Mouse (Mus musculus): ENCODE results near the gene Opcml.

Gene Opcml

DNA sequence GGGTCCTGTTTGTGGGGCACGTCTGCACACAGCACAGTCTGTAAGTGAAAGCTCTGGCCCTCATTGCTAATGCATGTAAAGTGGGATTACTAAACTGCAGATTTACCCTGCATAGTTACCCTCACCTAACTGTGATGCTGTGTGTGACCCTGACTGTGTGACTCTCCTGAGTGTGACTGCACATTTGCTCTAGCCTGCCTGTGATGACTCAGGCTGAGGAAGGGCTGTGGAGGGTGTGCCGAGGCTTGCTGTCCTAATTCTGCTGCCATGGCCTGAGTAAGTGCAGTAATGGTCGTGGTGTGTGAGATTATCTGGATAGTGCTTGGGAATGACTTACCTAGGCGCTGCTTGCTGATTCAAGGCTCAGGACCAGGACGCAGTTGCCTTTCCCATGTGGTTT is 52.2 kb downstream of the Opcml start:
- DNase-seq, result no peak

DNA sequence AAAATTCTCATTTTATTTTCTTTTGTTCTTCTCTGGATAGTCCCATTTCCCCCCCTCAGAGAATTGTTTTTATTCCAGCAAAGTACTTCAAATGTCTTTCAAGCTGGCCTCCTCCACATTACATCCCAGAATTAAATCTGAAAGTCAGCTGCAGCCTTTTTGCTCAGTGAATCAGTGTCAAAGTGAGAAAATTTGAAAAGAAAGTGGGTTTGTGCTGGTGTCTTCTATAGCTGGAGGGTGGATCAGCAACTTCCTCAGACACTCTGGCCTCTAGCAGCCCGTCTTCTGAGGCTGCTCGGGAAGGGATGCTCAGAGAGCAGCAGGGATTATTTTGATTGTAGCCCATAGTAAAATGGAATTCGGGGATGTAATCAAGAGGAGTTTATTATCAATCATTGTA is 81.0 kb downstream of the Opcml start:
- no peak for DNase-seq

DNA sequence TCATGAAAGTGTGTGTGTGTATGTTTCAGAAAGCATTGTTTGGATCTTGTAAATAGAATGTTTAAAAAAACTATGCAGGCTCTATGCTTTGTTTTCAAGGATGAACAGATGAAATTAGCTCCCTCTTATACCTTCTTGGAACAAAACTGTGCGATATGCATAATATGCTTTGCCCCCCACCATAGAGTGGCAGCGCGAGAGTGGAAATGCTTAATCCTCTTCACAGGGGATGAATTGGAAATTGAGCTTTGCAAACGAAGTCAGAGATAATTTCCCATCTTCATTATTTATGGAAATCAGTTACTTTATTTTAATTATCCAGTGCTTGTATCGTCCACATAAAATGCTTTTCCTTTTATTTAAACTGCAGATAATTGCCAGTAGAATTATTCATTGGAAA is 99.1 kb downstream of the Opcml start:
- no peak for DNase-seq

DNA sequence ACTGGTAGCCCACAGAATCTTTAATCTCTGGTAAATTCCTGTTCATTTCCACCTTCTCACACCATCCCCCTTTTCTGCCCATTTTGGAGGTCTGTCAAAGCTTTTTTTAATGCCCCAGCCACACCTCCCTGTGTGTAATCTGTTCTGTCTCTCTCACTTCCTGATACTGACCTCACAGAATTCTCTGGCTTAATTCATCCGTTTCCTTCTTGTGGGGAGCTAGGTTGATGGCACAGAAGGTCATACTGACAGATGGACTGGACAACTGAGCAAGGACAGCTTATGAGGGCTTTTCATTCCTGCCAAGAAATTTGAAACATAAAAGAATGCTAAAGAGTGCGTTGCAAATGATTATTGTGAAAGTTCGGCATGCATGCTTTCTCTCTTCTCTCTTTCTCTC is 126.7 kb downstream of the Opcml start:
- no peak for DNase-seq

DNA sequence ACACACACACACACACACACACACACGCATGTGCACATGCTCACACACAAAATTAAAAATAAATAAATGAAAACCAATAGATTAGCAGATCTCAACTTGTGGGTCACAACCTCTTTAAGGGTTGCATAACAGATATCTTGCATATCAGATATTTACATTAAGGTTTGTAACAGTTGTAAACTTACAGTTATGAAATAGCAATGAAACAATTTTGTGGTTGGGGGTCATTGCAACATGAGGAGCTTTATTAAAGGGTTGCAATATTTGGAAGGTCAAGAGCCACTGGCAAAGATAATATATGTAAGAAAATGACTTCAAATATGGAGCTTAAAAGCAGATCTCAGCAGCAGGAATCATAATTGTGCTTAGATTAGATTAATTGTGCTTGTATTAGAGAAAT is 132.9 kb downstream of the Opcml start:
- DNase-seq, result no peak

DNA sequence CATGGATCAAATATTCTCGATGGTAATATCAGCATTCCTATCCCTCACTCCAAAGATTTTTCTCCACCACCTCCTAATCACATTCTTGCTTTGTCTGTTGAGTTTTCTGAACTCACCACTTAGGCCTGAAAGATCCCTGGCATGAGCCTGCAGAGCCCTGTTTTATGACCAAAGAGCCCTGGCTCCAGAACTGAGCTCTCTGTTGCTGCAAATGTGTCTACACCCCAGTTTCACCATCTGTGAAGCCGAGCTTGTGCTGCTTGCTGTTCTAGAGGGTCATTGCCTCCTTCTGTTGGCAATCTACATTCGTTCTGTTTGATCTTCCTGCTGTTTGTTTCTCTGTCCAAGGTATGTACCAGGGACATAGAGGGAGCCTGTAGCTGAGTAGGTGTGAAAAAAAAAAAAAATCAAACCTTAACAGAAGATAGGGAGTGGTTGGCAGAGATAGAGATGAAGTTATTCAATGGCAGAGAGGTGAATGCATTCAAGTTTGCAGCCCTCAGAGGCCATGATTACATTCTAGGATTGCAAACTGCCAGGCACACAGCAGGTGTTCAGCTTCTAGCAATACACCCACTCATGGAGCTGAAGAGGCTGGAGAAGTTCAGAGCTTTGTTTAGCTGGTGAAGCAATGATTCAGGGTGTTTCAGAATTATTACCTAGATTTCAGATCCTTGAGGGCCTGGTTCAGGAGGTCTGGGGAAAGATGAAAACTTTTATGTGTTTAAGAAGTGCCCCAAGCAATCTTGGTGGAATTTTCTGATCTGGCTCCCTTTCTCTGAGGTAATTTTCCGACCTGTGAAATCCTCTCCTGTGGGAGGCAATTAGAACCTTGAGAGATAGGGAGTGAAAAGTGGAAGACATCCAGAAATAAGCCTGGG is 133.6 kb downstream of the Opcml start:
- no peak for DNase-seq

DNA sequence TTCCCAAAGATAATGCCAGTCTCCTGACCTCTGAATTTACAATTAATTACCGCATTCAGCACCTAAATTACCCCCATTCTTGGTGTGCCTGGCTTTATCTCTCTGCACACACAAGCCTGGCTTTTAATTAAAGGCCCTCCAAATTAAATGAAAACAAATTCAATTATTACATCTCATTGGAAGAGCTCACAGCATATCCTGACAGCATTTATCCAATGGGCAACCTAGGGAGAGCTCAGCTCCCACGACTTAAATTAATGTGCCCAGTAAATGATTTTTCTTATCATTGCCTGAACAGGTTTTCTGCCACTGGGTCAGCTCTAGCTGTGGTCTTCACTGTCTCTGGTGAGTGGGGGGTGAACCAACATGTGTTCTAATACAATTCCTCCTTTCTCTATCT is 135.1 kb downstream of the Opcml start:
- DNase-seq, result no peak

DNA sequence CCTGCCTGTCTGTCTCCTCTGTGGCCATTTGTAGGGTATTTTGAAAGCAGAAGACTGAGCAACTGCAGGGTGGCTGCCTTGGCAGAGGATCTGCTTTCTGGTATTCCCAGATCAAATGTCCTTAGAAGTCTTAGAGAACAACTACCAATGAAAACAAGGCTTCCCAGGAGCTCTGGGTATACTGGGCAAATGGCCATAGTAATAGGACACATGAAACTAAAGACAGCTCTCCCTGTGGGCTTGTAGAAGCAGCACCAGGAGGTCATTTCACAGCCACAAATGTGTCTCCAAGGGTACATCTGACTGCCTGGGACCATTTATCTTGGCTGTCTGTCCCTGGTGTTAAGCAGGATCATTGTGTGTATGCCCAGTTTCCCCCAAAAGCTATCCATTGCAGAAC is 146.7 kb downstream of the Opcml start:
- no peak for DNase-seq

DNA sequence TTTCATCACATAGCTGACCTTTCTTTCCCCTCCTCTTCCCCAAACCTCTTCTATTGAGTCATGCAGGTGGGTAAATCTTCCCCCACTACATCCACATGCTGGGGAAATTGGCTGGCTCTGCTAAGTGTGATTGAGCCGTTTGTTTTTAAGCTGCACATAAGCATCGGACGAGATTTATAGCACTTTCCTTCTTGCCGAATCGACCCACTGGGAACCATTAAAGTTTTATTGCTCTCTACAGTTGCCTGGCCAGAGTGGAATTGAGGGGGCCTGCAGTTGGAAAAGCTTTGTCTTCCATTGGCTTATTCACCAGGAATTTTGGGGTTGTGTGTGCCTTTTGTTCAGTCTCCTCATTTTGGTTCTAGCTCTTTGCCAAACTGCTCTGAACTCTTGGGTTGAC is 147.1 kb downstream of the Opcml start:
- DNase-seq, result no peak

DNA sequence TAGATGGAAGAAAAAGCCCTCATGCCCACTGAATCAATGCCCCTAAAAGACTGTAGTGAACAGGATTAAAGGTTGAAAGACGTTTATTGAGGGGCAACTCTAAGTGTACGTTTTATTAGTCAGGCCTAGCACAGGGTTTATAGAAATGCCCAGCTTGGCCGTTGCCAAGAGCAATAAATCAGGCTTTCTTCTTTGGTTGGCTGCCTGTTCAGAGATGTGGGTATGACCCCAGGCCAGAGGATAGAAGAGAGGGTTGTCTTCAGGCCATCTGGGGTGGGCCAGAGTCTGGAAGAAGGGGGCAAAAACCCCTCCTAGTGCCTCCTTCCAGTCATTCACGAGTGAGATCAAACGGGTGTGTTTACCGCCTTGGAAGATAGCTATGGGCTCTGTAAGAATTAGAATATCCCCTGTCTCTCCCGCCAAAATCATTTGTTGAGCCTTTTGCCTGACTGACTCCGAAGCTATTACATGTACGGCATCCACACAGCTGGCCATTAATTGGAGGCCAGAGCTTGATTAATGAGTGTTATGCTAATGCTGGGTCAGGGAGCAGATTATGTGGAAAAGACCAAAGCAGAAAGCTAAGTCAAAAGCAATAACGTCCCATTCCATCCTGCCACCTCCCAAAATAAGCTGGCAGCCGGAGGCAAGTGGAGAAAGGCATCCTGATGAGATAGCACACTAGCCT is 154.9 kb downstream of the Opcml start:
- no peak for DNase-seq

DNA sequence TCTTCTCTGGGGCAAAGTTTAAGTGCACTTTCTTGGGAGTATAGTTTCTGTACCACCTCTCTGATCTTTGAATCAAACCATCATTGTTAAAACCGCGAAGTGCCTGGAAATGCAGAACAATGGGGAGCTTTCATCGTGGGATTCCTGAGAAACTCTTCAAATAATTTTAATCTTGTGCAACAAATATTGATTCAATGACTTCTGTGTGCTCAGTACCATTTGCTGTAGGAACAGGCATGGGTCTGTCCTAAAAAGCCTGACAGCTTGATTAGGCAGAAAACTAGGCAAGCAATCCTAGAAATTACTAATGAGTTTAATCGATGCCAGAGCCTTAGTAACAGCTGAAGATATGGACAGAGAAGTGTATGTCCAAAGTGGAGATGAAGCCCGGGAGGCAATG is 160.5 kb downstream of the Opcml start:
- no peak for DNase-seq

DNA sequence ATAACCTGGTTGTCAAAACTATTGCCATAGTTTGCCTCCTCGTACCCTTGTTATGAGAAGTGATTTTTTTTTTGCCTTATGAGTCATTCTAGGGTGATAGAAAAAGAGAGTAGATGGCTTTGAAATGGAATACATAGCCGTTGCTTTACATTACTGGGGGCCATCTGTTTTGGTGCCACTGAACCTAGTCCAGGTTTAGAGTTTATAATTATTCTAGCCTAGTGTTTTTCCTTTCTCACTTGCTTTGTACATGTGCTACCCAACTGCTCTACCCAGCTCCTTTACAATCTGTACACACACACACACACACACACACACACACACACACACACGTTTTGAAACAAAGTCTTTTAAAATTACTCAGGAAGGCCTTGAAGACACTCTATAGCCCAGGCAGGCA is 171.1 kb downstream of the Opcml start:
- DNase-seq, result no peak

DNA sequence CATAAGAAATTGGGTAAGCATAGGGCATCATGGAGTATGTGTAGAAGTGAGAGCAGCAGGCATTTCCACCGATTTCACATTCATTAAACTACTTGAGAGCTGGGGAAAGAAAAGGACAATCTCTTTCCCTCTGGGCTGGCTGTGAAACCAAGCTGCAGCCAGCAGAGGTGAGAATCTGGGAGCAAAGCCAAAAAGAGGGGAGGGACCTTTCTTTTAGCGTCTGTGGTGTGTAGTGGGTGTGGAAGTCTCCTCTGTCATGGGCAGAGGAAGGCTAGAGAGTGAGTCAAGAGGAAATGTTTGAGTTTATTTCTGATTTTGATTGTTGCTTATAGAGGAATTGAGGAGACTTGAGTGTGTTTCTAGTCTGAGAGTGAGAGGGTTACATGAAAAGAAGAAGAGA is 172.8 kb downstream of the Opcml start:
- DNase-seq, result no peak

DNA sequence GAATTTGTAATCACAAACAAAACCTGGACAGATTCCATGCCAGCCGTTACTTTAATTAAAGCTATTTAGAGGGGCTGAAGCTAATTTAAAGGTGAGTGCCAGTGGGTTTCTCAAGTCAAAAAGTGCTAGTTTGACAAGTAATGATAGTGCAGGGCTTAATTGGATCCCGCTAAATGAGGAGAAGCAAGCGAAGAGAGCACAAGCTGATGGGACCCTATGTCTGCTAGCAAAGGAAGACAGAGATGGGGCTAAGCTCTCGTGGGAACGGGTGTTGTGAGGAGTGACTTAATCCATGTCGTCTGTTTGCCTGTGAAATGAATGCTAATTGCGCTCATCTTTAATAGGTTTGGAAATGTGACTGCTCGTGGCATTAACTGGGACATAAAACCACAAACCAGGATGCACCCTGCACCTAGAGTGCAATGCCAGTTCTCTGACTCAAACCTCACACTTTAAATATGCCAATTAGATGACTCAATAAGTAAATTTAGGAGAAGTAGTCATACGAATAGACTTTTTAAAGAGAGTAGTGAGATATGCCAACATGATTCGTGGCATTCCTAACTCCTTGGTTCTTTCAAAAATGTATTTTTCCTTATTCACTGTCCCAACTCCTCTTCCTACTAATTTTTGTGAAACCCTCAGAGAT is 174.5 kb downstream of the Opcml start:
- no peak for DNase-seq

DNA sequence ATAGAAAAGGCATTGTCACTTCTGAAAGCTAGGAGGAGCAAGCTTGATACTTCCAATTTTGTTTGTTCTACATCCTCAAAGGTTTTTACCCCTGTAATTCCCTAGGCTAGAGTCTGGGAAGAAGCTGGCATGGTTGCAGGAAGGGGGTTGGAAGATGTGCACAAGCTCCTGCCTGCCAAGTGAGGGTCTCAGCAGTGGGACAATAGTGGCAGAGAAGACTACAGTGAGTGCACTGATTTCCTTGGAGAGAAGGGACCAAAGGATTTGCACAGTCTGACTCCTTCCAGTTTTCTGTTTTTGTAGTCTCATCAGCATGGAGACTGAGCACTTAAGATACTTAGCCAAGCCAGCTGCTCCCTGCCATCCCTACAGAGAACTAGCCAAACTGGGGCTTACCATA is 177.7 kb downstream of the Opcml start:
- no peak for DNase-seq

DNA sequence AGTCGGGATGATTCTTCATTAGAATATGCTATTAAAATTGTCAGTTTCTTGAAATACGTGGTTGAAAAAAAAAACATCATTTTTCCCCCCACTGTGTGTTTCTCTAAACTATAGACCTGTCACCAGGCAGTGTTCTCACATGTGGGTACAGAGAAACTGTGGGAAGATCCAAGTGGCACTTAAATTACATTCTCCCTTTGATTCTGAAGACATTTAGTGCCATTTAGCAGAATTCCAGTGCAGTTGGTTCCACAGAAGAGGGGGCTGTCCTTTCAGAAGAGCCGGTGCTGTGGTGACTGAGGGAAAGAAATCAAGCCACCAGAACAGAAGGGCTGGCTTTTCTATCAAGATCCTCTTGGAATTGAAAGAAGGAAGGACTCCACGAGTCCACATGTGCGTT is 181.7 kb downstream of the Opcml start:
- no peak for DNase-seq

DNA sequence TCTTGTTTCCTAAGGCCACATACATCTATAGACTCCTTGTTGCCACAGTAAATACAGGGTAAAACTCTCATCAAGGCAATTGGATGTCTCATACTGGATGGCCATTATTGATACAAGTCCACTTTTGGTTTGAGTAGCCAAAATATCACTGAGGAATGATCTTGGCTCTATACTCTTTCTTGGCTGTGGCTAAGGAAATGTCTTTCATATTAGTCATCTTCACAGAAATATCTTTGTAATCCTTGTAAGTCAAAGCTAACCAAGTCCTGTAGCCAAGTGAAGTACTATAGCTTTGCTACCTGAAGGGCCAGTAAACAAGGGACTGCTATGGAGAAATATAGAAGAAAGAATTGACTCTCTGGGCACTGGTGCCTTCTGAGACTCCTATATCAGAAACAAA is 192.0 kb downstream of the Opcml start:
- no peak for DNase-seq

DNA sequence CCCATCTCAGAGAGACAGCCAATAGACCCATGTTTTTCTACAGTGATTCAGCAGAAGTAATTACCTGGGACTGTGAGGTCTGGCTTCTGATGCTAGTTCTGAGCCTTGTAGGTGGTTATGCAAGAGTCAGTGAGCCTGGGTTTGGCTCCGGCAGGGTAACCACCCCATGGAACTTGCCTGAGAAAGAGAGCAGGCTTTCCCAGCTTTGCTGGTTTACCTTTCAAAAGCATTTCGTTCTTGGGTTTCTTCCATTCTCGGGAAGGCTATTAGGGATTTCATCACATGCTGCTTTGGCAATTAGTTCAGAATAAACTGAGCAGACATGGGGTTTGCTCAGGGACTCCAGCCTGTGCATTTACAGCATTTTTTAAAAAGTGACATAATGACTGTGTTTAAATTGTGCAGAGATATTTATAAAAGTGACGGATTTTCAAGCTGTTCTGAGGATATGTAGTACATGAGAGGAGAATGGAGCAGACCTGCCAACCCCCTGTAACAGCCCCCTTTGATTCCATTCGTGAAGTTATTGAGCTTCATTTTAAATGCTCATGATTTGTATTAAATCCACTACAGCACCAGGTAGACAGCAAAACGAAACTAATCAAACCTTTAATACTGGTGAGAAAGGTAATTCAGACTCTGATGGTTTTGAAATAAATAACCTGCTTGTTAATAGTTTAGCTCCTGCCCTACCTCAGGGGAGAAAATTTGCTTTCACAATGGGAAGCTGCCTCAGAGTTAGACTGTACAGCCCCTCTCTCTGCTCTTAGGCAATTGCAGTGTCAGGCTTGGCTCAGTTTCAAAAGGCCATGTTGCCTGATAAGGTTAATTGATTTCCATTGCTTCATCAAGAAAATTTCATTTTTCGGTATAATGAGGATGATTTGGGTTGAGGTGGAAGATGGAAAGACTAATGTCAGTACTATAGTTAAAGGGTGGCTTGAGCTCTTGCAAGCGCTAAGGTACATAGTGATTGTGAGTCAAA is 196.3 kb downstream of the Opcml start:
- no peak for DNase-seq

DNA sequence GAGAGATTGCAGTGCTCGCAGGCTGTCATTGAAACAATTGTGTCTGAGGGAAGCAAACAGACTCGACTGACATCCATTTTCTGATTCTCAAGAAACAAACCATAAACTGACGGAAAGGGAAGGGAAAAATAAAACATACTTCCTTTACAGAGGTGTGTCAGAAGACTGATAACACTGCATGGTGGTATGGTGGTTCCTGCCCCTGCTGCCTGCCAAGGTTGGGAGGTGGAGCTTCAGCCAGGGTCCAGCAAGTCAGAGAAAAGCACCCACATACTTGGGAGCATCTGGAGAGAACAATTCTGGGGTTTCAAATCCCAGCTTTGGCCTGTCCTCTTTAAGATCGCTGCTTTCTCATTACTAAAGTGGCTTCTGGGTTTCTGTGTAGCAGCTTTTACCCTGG is 201.0 kb downstream of the Opcml start:
- no peak for DNase-seq

DNA sequence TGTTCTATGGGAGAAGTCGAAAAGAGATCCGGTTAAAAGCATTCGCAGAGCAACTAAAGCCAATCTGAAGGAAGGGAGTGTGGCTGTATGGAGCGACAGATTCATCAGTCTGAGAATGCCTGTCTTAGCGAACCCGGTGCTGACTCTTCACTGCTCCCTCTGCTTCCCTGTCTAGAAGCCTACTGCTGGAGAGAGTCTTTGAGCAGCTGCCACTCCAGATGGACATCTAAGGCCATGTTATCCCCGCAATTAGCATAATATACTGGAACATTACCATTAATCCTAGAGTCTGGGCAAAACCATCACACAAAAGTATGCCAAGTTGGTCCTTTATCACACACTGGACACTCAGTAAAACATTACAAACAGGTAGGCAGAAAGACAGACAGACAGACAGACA is 206.0 kb downstream of the Opcml start:
- DNase-seq, result peak; percentile 11

DNA sequence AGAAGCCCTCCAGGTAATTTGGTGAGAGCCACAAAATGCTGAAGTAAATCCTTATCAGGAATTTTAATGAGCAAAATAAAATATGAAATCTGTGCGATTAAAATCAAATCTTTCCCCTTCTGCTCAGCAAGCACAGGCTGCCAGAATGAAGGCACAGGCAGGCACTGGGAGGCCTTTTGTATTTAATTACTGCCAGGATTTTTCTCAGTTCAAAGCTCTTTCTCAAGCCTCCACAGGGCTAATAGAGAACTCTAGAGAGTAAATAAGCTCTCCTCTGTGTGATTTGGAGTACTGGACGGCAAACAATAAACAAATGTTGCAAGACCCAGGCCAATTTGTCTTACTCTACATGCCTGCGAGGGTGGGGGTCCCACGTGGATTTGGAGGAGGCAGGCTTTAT is 208.2 kb downstream of the Opcml start:
- no peak for DNase-seq

DNA sequence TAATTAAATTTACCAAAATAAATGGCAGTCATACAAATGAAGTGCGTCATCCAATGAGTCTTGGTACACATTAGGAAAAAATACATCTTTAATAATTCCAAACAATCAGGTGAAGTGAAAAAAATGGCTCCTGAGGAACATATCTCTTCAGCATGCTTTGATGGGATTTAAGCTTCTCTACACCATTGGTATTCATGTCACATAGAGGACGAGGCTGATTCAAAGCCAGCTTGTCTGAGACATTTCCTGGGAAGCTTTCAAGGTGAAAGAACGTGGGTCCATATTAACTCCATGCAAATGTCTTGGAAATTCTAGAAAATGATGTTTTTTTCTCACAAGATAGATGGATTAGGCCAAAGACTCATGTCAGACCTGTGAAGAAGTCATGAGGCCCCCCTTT is 212.6 kb downstream of the Opcml start:
- DNase-seq, result no peak

DNA sequence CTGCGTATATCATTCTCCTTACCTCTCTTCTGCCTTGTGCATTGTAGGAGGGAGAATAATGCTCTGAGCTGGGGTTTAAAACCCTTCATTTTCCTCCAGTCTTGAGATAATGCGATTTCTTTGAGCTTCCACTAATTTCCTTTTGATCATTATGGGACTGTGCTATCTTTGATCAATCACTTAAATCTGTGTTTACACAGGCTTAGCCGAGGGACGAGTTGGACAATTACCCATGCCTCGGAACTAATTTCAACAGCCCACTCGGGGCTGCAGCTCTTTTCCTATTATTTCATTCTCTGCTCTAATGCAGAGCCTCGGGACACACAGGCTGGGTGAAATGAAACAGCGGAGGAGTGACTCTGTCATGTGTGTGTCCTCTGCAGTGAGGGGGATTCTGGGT is 220.9 kb downstream of the Opcml start:
- DNase-seq, result peak; percentile 40

Measured in heart, adult 11 months (tissue).